Mouse (Mus musculus): ENCODE measurements around the gene Zbtb16. TPM values are rescaled to one million over a fixed set of nuclear protein-coding genes. Genes with fewer than 3 reads are reported as not detected.

Zbtb16 gene
- polyA plus RNA-seq, 1 experiment = 4.1 TPM

- Histone ChIP-seq H3K36me3 (ENCODE audit: control insufficient read depth, insufficient read depth, low read length) (no peaks in the 10 kb centered on the region), H3K27ac (ENCODE audit: control insufficient read depth, insufficient read depth, low read length) (no peak overlapping the region), H3K4me3 (ENCODE audit: control insufficient read depth, insufficient read depth, low read length) (no peak overlapping the region), H3K4me1 (replicated peaks; ENCODE audit: control insufficient read depth, insufficient read depth, low read length) (no peaks in the 10 kb centered on the region), H3K27me3 (ENCODE audit: control insufficient read depth, insufficient read depth, low read length) (no peaks in the 10 kb centered on the region)
- WGBS = 92% methylated on average over 4 of the region's 4 CpGs
- no peak for DNase-seq
- TF ChIP-seq POLR2A (IDR thresholded peaks at IDR 0.05; ENCODE audit: control insufficient read depth, extremely low read depth, insufficient read depth, low read length, poor library complexity) = no peak
- no peak for TF ChIP-seq CTCF (IDR thresholded peaks at IDR 0.05; ENCODE audit: borderline replicate concordance, control insufficient read depth, extremely low read depth, insufficient read depth, low read length, poor library complexity)
Observed at GRCm38 (mm10) chr9:48701296-48701695, 134.7 kb downstream of the Zbtb16 start.

- Histone ChIP-seq H3K27me3 (ENCODE audit: control insufficient read depth, insufficient read depth, low read length) (no peaks in the 10 kb centered on the region), H3K4me1 (replicated peaks; ENCODE audit: control insufficient read depth, insufficient read depth, low read length) (0 out of 2 replicates have a peak, but pooled peaks cover 3% of the 10 kb centered on the region), H3K4me3 (ENCODE audit: control insufficient read depth, insufficient read depth, low read length) (no peak overlapping the region), H3K27ac (ENCODE audit: control insufficient read depth, insufficient read depth, low read length) (no peak overlapping the region), H3K36me3 (ENCODE audit: control insufficient read depth, insufficient read depth, low read length) (no peaks in the 10 kb centered on the region)
- 84% methylated on average over 8 of the region's 8 CpGs for WGBS
- DNase-seq = no peak
- TF ChIP-seq POLR2A (IDR thresholded peaks at IDR 0.05; ENCODE audit: control insufficient read depth, extremely low read depth, insufficient read depth, low read length, poor library complexity) = no peak
Observed at GRCm38 (mm10) chr9:48700871-48701270, 135.2 kb downstream of the Zbtb16 start.

- whole genome bisulfite sequencing = 11% methylated on average over 2 of the region's 2 CpGs
- Histone ChIP-seq H3K27me3 (ENCODE audit: control insufficient read depth, insufficient read depth, low read length) (no peaks in the 10 kb centered on the region), H3K4me3 (ENCODE audit: control insufficient read depth, insufficient read depth, low read length) (no peak overlapping the region)
Observed at GRCm38 (mm10) chr9:48697470-48697815, 138.6 kb downstream of the Zbtb16 start.

DNA sequence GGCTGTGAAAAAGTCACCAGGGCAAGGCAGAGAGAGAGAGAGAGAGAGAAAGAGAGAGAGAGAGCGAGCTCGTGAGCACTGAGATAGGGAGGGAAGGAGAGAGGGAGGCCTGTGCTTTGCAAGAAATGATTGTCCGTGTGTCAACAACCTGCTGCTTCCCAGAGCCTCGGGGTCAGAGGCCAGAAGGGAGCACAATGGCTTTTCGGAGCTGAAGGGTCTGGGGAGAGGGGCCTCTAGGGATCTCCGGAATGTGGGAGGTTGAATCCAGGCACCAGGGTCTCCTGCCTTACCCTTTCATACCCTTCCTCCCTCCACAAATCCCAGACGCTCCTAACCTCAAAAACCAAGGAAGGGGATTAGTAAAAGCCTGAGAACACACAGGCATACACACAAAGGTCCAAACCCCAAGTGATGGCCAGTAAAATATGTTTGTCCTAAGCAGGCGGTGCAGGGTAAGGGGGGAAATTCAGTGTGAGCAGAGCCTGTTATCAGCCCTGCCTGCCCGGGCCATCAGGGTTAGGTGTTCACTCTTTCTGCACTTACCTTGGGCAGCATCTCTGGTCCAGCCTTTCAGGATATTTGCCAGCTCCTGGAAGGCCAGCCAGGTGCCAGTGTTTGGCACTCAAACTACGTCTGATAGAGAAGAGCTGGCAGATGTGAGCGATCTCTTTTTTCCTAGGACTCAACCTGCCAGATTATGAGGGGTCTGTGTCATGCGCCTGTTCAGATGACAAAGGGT is 139.1 kb downstream of the Zbtb16 start:
- Histone ChIP-seq H3K4me3 (ENCODE audit: control insufficient read depth, insufficient read depth, low read length) (no peak overlapping the region), H3K36me3 (ENCODE audit: control insufficient read depth, insufficient read depth, low read length) (no peaks in the 10 kb centered on the region), H3K27me3 (ENCODE audit: control insufficient read depth, insufficient read depth, low read length) (no peaks in the 10 kb centered on the region), H3K4me1 (replicated peaks; ENCODE audit: control insufficient read depth, insufficient read depth, low read length) (0 out of 2 replicates have a peak, but pooled peaks cover 3% of the 10 kb centered on the region), H3K27ac (ENCODE audit: control insufficient read depth, insufficient read depth, low read length) (no peak overlapping the region)
- 89% methylated on average over 12 of the region's 12 CpGs for WGBS
- TF ChIP-seq POLR2A (IDR thresholded peaks at IDR 0.05; ENCODE audit: control insufficient read depth, extremely low read depth, insufficient read depth, low read length, poor library complexity) = no peak
- TF ChIP-seq CTCF (IDR thresholded peaks at IDR 0.05; ENCODE audit: borderline replicate concordance, control insufficient read depth, extremely low read depth, insufficient read depth, low read length, poor library complexity) = no peak
- no peak for DNase-seq

More at GRCm38 (mm10) chr9:48697470-48697815, 138.6 kb downstream of the Zbtb16 start:
- Histone ChIP-seq H3K4me1 (replicated peaks; ENCODE audit: control insufficient read depth, insufficient read depth, low read length) (0 out of 2 replicates have a peak, but pooled peaks cover 3% of the 10 kb centered on the region), H3K27ac (ENCODE audit: control insufficient read depth, insufficient read depth, low read length) (no peak overlapping the region), H3K36me3 (ENCODE audit: control insufficient read depth, insufficient read depth, low read length) (no peaks in the 10 kb centered on the region)
- no peak for DNase-seq
- TF ChIP-seq POLR2A (IDR thresholded peaks at IDR 0.05; ENCODE audit: control insufficient read depth, extremely low read depth, insufficient read depth, low read length, poor library complexity) (no peak), CTCF (IDR thresholded peaks at IDR 0.05; ENCODE audit: borderline replicate concordance, control insufficient read depth, extremely low read depth, insufficient read depth, low read length, poor library complexity) (no peak)

- TF ChIP-seq CTCF (IDR thresholded peaks at IDR 0.05; ENCODE audit: borderline replicate concordance, control insufficient read depth, extremely low read depth, insufficient read depth, low read length, poor library complexity) = no peak
- no peak for TF ChIP-seq POLR2A (IDR thresholded peaks at IDR 0.05; ENCODE audit: control insufficient read depth, extremely low read depth, insufficient read depth, low read length, poor library complexity)
- Histone ChIP-seq H3K27ac (ENCODE audit: control insufficient read depth, insufficient read depth, low read length) (no peak overlapping the region), H3K27me3 (ENCODE audit: control insufficient read depth, insufficient read depth, low read length) (no peaks in the 10 kb centered on the region), H3K4me3 (ENCODE audit: control insufficient read depth, insufficient read depth, low read length) (no peak overlapping the region), H3K36me3 (ENCODE audit: control insufficient read depth, insufficient read depth, low read length) (no peaks in the 10 kb centered on the region), H3K4me1 (replicated peaks; ENCODE audit: control insufficient read depth, insufficient read depth, low read length) (0 out of 2 replicates have a peak, but pooled peaks cover 3% of the 10 kb centered on the region)
- 63% methylated on average over 4 of the region's 4 CpGs for WGBS
- DNase-seq = no peak
Observed at GRCm38 (mm10) chr9:48696330-48696729, 139.7 kb downstream of the Zbtb16 start.

GRCm38 (mm10) chr9:48695796-48696195 is 140.2 kb downstream of the Zbtb16 start:
- no peak overlapping the region for H3K27ac ChIP-seq (ENCODE audit: control insufficient read depth, insufficient read depth, low read length)
- WGBS = 94% methylated on average over 4 of the region's 4 CpGs
- 0 out of 2 replicates have a peak, but pooled peaks cover 3% of the 10 kb centered on the region for H3K4me1 ChIP-seq (replicated peaks; ENCODE audit: control insufficient read depth, insufficient read depth, low read length)
- TF ChIP-seq POLR2A (IDR thresholded peaks at IDR 0.05; ENCODE audit: control insufficient read depth, extremely low read depth, insufficient read depth, low read length, poor library complexity) (no peak), CTCF (IDR thresholded peaks at IDR 0.05; ENCODE audit: borderline replicate concordance, control insufficient read depth, extremely low read depth, insufficient read depth, low read length, poor library complexity) (no peak)
- H3K4me3 ChIP-seq (ENCODE audit: control insufficient read depth, insufficient read depth, low read length) = no peak overlapping the region
- H3K36me3 ChIP-seq (ENCODE audit: control insufficient read depth, insufficient read depth, low read length) = no peaks in the 10 kb centered on the region
- DNase-seq = no peak
- H3K27me3 ChIP-seq (ENCODE audit: control insufficient read depth, insufficient read depth, low read length) = no peaks in the 10 kb centered on the region

All from thymus, adult 2 months (tissue).